ENCODE assay signal across 10 mouse cellular contexts in the genomic region with DNA sequence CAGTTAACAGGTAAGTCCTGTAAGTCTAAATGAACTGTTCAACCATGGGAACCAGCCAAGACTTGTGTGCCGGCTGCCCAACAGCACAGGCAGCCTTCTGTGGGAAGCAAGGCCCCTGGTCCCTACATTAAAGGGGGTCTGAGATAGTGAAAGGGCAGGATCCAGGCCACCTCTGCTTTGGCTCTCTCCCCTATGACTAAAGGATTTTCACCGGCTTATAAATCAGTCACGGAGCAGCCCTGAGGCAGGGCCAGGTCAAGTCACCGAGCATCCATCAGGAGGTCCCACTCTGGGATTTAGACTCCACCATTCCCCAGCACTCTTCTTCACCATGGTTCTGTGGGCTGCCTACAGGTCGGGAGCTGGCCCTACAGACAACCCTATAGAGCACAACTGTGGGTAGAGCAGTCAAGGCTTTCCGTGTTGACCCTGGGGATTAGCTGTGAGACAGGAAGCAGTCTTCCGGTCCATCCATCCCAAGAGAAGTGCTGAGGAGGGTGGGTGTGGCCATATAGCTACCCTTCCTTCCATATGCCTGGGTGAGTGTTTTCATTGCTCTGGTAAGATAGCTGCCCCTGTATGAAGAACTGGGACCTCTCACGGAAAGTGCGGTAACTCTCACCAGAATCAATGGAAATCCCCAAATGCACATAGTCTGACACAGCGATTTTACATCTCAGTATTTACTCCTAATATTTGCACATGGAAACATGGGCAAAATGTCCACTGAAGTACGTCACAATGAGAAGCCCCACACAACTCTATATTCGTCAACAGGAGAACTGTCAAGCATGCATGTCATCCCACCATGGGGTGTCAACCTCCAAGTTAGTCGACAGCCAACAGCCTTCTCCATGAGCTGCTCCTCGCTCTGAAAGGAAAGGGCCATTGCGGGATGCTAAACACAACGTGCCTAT. TPM values are rescaled to one million over a fixed set of nuclear protein-coding genes. Genes with fewer than 3 reads are reported as not detected.
A peak's percentile ranks its signal among the peaks of the same experiment; 100 is the strongest.
DNase-seq lines count a peak whose midpoint lies in the region; ATAC-seq lines count a peak whose summit lies in the region.
"Had no signal": no experiment of that assay in that cellular context is flagged by ENCODE, and none has a peak within 500 bp of the region (broad histone marks: within the 10 kb centered on the region; RNA-seq: fewer than 3 reads in every experiment).

No protein-coding gene starts in this region.

- DNase-seq in heart, adult 11 months: no peak
- DNase-seq in limb, embryonic 10.5 days (ENCODE audit: low spot score): no peak
- no peak for DNase-seq in ovary, postnatal 14 days (ENCODE audit: low spot score)
- DNase-seq in urinary bladder, postnatal 4 days (ENCODE audit: low spot score in 2 of 2): no peak
- DNase-seq: cerebellum, postnatal 14 days had no signal

- H3K27ac ChIP-seq in heart, embryonic 14.5 days (replicated peaks in 1 of 2; ENCODE audit: control insufficient read depth in 1 of 2, insufficient read depth in 1 of 2, low read depth in 2 of 2, low read length in 2 of 2): peak overlapping the region; percentile 79 to 92
- peak overlapping the region; percentile 78 for H3K27ac ChIP-seq in limb, embryonic 10.5 days
- peak overlapping the region; percentile 82 for H3K27ac ChIP-seq in stomach, embryonic 15.5 days
- H3K27ac ChIP-seq: neural tube, embryonic 13.5 days had no signal

- H3K4me1 ChIP-seq in heart, embryonic 14.5 days (ENCODE audit: control insufficient read depth in 2 of 2, insufficient read depth in 2 of 2, low read length in 2 of 2): peaks cover 81 to 96% of the 10 kb centered on the region in 2 experiments
- peaks cover 95% of the 10 kb centered on the region for H3K4me1 ChIP-seq in megakaryocyte, embryonic 14.5 days
- peaks cover 97% of the 10 kb centered on the region for H3K4me1 ChIP-seq in limb, embryonic 10.5 days
- H3K4me1 ChIP-seq in stomach, embryonic 15.5 days: peaks cover 86% of the 10 kb centered on the region

- 40% methylated on average over 16 of the region's 16 CpGs for WGBS in heart, embryonic 14.5 days
- WGBS in limb, embryonic 10.5 days: 37% methylated on average over 16 of the region's 16 CpGs
- 41% methylated on average over 16 of the region's 16 CpGs for WGBS in stomach, embryonic 15.5 days

- H3K4me2 ChIP-seq in heart, embryonic 14.5 days (ENCODE audit: low read length): peak overlapping the region; percentile 50
- H3K4me2 ChIP-seq in stomach, embryonic 15.5 days: 0 out of 2 replicates have a peak overlapping the region, but pooled peaks have one; percentile 27
- H3K4me2 ChIP-seq: neural tube, embryonic 13.5 days had no signal

- H3K36me3 ChIP-seq in heart, embryonic 14.5 days (ENCODE audit: control insufficient read depth, insufficient read depth, low read length): peaks cover 12% of the 10 kb centered on the region; the same call in 1 of the 2 replicates
- H3K36me3 ChIP-seq in megakaryocyte, embryonic 14.5 days (replicated peaks; ENCODE audit: low read length): peaks cover 23% of the 10 kb centered on the region
- H3K36me3 ChIP-seq in limb, embryonic 10.5 days: peaks cover 12% of the 10 kb centered on the region
- H3K36me3 ChIP-seq in stomach, embryonic 15.5 days: no peaks in the 10 kb centered on the region
- H3K36me3 ChIP-seq: neural tube, embryonic 13.5 days had no signal

- no peaks in the 10 kb centered on the region for H3K27me3 ChIP-seq in heart, embryonic 14.5 days (ENCODE audit: control insufficient read depth, insufficient read depth, low read length)
- H3K27me3 ChIP-seq in megakaryocyte, embryonic 14.5 days (replicated peaks): no peaks in the 10 kb centered on the region
- no peaks in the 10 kb centered on the region for H3K27me3 ChIP-seq in limb, embryonic 10.5 days (ENCODE audit: low read depth, poor library complexity, severe bottlenecking)
- no peaks in the 10 kb centered on the region for H3K27me3 ChIP-seq in stomach, embryonic 15.5 days (replicated peaks)

- ATAC-seq in heart, embryonic 14.5 days (ENCODE audit: insufficient number of reproducible peaks, insufficient read depth, low FRiP score, low read depth): no peak
- no peak for ATAC-seq in megakaryocyte, adult 5-6 weeks (ENCODE audit: poor library complexity, severe bottlenecking)
- no peak for ATAC-seq in stomach, embryonic 15.5 days (ENCODE audit: insufficient read depth, low FRiP score, low read depth)

- 0 out of 4 replicates have a peak overlapping the region, but pooled peaks of 1 of the 2 experiments have one; percentile 1 for H3K4me3 ChIP-seq in heart, embryonic 14.5 days (ENCODE audit: control insufficient read depth in 1 of 2, insufficient read depth in 1 of 2, low read depth in 1 of 2, low read length in 2 of 2)
- H3K4me3 ChIP-seq in megakaryocyte, embryonic 14.5 days (replicated peaks): peak overlapping the region; percentile 76
- peak overlapping the region; percentile 25 for H3K4me3 ChIP-seq in limb, embryonic 10.5 days
- H3K4me3 ChIP-seq in stomach, embryonic 15.5 days (replicated peaks): no peak overlapping the region
- H3K4me3 ChIP-seq: neural tube, embryonic 13.5 days had no signal

- peak overlapping the region; percentile 56 for H3K9ac ChIP-seq in heart, embryonic 14.5 days (ENCODE audit: low read length)
- H3K9ac ChIP-seq in stomach, embryonic 15.5 days: no peak overlapping the region
- H3K9ac ChIP-seq: neural tube, embryonic 13.5 days had no signal

- H3K9me3 ChIP-seq in heart, embryonic 14.5 days (ENCODE audit: control insufficient read depth, low read length): no peaks in the 10 kb centered on the region
- no peaks in the 10 kb centered on the region for H3K9me3 ChIP-seq in megakaryocyte, embryonic 14.5 days
- no peaks in the 10 kb centered on the region for H3K9me3 ChIP-seq in limb, embryonic 10.5 days (replicated peaks)
- no peaks in the 10 kb centered on the region for H3K9me3 ChIP-seq in stomach, embryonic 15.5 days
- H3K9me3 ChIP-seq: neural tube, embryonic 13.5 days had no signal

RNA-seq across cellular contexts. Expression of gene Shb, which starts 40.3 kb away (rescaled TPM):
- 15.3 and 19.0 TPM in 2 replicates for polyA plus RNA-seq in heart, embryonic 14.5 days (2014; fragmentation: Nextera tagmentation; extraction: Ambion mirVana)
- polyA plus RNA-seq in megakaryocyte, embryonic 14.5 days (2012; ENCODE audit: insufficient read depth, low replicate concordance): 20.2 and 27.2 TPM in 2 replicates
- total RNA-seq in megakaryocyte, adult 5-6 weeks (2015): 3.7 and 3.9 TPM in 2 replicates
- 1.8 and 3.3 TPM in 2 replicates for total RNA-seq in megakaryocyte, adult 5-6 weeks (2017)
- polyA plus RNA-seq in limb, embryonic 10.5 days (2016; fragmentation: Nextera tagmentation; extraction: Ambion mirVana): 4.3 and 4.8 TPM in 2 replicates
- polyA plus RNA-seq in stomach, embryonic 15.5 days (2015; fragmentation: Nextera tagmentation; extraction: Ambion mirVana): 5.4 and 5.8 TPM in 2 replicates
